Mouse (Mus musculus) MEL (cell line): ENCODE measurements around the gene Ska2. TPM values are rescaled to one million over a fixed set of nuclear protein-coding genes. Genes with fewer than 3 reads are reported as not detected.

Source experiments
- DNase-seq: peaks from one replicate; pipeline ENCODE4 v3.0.0; 2011; ENCODE audit warnings: low read depth, low spot score
- H3K27ac ChIP-seq: 2 replicates; pipeline ENCODE4 v1.5.1; 2012; ENCODE audit warnings: low read depth, mild to moderate bottlenecking, control low read depth, low read length, moderate library complexity; ENCODE audit not compliant: control insufficient read depth
- H3K27me3 ChIP-seq, 2 experiments: fragments of 150-350 bp in 1 of 2; sonication (generic) in 1 of 2; 2 replicates each; pipeline ENCODE4 v1.6.1; 2012; ENCODE audit warnings: low read length in 2 of 2, mild to moderate bottlenecking in 2 of 2, improper control_type of control experiment in 1 of 2, moderate library complexity in 1 of 2; ENCODE audit not compliant: insufficient read depth in 2 of 2, control insufficient read depth in 1 of 2
- H3K36me3 ChIP-seq, 2 experiments: 2 replicates each; pipeline ENCODE4 v1.6.1; 2012 to 2014; ENCODE audit warnings: low read length in 2 of 2, improper control_type of control experiment in 1 of 2, inconsistent platforms in 1 of 2, mild to moderate bottlenecking in 1 of 2; ENCODE audit not compliant: insufficient read depth in 2 of 2, control insufficient read depth in 1 of 2
- H3K4me1 ChIP-seq, 2 experiments: fragments of 150-350 bp in 1 of 2; sonication (generic) in 1 of 2; 2 replicates each; pipeline ENCODE4 v1.6.1; 2012; ENCODE audit warnings: low read length in 2 of 2, improper control_type of control experiment in 1 of 2, mild to moderate bottlenecking in 1 of 2; ENCODE audit not compliant: insufficient read depth in 2 of 2, control insufficient read depth in 1 of 2
- H3K4me3 ChIP-seq, 2 experiments: fragments of 150-350 bp in 1 of 2; sonication (generic) in 1 of 2; 2 replicates each; pipeline ENCODE4 v1.5.1; 2012; ENCODE audit warnings: low read depth in 2 of 2, low read length in 2 of 2, mild to moderate bottlenecking in 2 of 2, moderate library complexity in 2 of 2, control low read depth in 1 of 2, improper control_type of control experiment in 1 of 2; ENCODE audit not compliant: control insufficient read depth in 1 of 2, insufficient read depth in 1 of 2
- H3K79me2 ChIP-seq: 2 replicates; pipeline ENCODE4 v1.6.1; 2012; ENCODE audit warnings: mild to moderate bottlenecking, low read length, moderate library complexity; ENCODE audit not compliant: control insufficient read depth, poor library complexity, insufficient read depth
- H3K9ac ChIP-seq: 2 replicates; pipeline ENCODE4 v1.6.1; 2012; ENCODE audit warnings: low read depth, mild to moderate bottlenecking, control low read depth, low read length, moderate library complexity; ENCODE audit not compliant: control insufficient read depth, poor library complexity, severe bottlenecking
- H3K9me3 ChIP-seq: fragments of 150-350 bp; sonication (generic); replicated peaks from 2 replicates; pipeline ENCODE4 v1.6.1; 2012; ENCODE audit warnings: mild to moderate bottlenecking, low read length, improper control_type of control experiment, moderate library complexity; ENCODE audit not compliant: insufficient read depth
- BHLHE40 ChIP-seq: IDR thresholded peaks from 2 replicates; pipeline ENCODE4 v1.6.1; 2012; ENCODE audit warnings: low read depth, mild to moderate bottlenecking, inconsistent platforms, low read length, improper control_type of control experiment, borderline replicate concordance
- CHD1 ChIP-seq: IDR thresholded peaks from 2 replicates; pipeline ENCODE4 v1.6.1; 2012; ENCODE audit warnings: low read depth, mild to moderate bottlenecking, inconsistent platforms, low read length, improper control_type of control experiment
- CHD2 ChIP-seq: IDR thresholded peaks from 2 replicates; pipeline ENCODE4 v1.6.1; 2011; ENCODE audit warnings: low read length, improper control_type of control experiment
- CTCF ChIP-seq, 3 experiments: IDR thresholded peaks in 2 of 3; conservative IDR thresholded peaks in 1 of 3; 2 replicates each; pipeline ENCODE4 v1.5.1; 2011 to 2012; ENCODE audit warnings: low read length in 3 of 3, low read depth in 2 of 3, mild to moderate bottlenecking in 2 of 3, improper control_type of control experiment in 1 of 3, inconsistent platforms in 1 of 3, mixed read lengths in 1 of 3, moderate library complexity in 1 of 3; ENCODE audit not compliant: control insufficient read depth in 1 of 3, insufficient read depth in 1 of 3, poor library complexity in 1 of 3, severe bottlenecking in 1 of 3
- ELF1 ChIP-seq: IDR thresholded peaks from 2 replicates; pipeline ENCODE4 v1.6.1; 2014; ENCODE audit warnings: low read depth, mild to moderate bottlenecking, inconsistent platforms, low read length, improper control_type of control experiment, moderate library complexity
- EP300 ChIP-seq, 2 experiments: IDR thresholded peaks; 2 replicates each; pipeline ENCODE4 v1.6.1; 2011; ENCODE audit warnings: improper control_type of control experiment in 2 of 2, low read length in 2 of 2, low read depth in 1 of 2, mild to moderate bottlenecking in 1 of 2
- ETS1 ChIP-seq: IDR thresholded peaks from 2 replicates; pipeline ENCODE4 v1.6.1; 2012; ENCODE audit warnings: low read depth, mild to moderate bottlenecking, inconsistent platforms, low read length, improper control_type of control experiment, moderate library complexity
- GATA1 ChIP-seq: IDR thresholded peaks from 2 replicates; pipeline ENCODE4 v1.6.1; 2011; ENCODE audit warnings: low read depth, low read length, improper control_type of control experiment
- HCFC1 ChIP-seq: IDR thresholded peaks from 2 replicates; pipeline ENCODE4 v1.6.1; 2012; ENCODE audit warnings: low read depth, mild to moderate bottlenecking, inconsistent platforms, low read length, improper control_type of control experiment, moderate library complexity
- MAX ChIP-seq: IDR thresholded peaks from 2 replicates; pipeline ENCODE4 v1.6.1; 2011; ENCODE audit warnings: low read length, improper control_type of control experiment
- MAZ ChIP-seq: IDR thresholded peaks from 2 replicates; pipeline ENCODE4 v1.6.1; 2012; ENCODE audit warnings: low read depth, mild to moderate bottlenecking, inconsistent platforms, low read length, improper control_type of control experiment
- MEF2A ChIP-seq: IDR thresholded peaks from 2 replicates; pipeline ENCODE4 v1.6.1; 2014; ENCODE audit warnings: low read depth, mild to moderate bottlenecking, inconsistent platforms, low read length, improper control_type of control experiment; ENCODE audit not compliant: poor library complexity, insufficient replicate concordance, severe bottlenecking; ENCODE audit errors: extremely low read depth
- MYB ChIP-seq: IDR thresholded peaks from 2 replicates; pipeline ENCODE4 v1.6.1; 2011; ENCODE audit warnings: mild to moderate bottlenecking, low read depth, low read length, improper control_type of control experiment
- MYC ChIP-seq: IDR thresholded peaks from 2 replicates; pipeline ENCODE4 v1.6.1; 2011; ENCODE audit warnings: low read depth, mild to moderate bottlenecking, low read length, improper control_type of control experiment, moderate library complexity
- NELFE ChIP-seq: IDR thresholded peaks from 2 replicates; pipeline ENCODE4 v1.6.1; 2011; ENCODE audit warnings: low read depth, low read length, improper control_type of control experiment
- POLR2A ChIP-seq, 2 experiments: IDR thresholded peaks; 2 replicates each; pipeline ENCODE4 v1.6.1; 2011 to 2012; ENCODE audit warnings: low read length in 2 of 2, mild to moderate bottlenecking in 2 of 2, control low read depth in 1 of 2, improper control_type of control experiment in 1 of 2, low read depth in 1 of 2, moderate library complexity in 1 of 2; ENCODE audit not compliant: control insufficient read depth in 1 of 2, insufficient read depth in 1 of 2, poor library complexity in 1 of 2
- POLR2AphosphoS2 ChIP-seq: IDR thresholded peaks from 2 replicates; pipeline ENCODE4 v1.6.1; 2011; ENCODE audit warnings: low read length, improper control_type of control experiment
- POLR2AphosphoS5 ChIP-seq: IDR thresholded peaks from 2 replicates; pipeline ENCODE4 v1.6.1; 2012; ENCODE audit warnings: low read depth, borderline replicate concordance, mild to moderate bottlenecking, inconsistent platforms, low read length, moderate library complexity, mixed read lengths
- RAD21 ChIP-seq: IDR thresholded peaks from 2 replicates; pipeline ENCODE4 v1.6.1; 2011; ENCODE audit warnings: mild to moderate bottlenecking, low read depth, low read length, improper control_type of control experiment
- RCOR1 ChIP-seq: IDR thresholded peaks from 2 replicates; pipeline ENCODE4 v1.6.1; 2012; ENCODE audit warnings: low read depth, mild to moderate bottlenecking, inconsistent platforms, low read length, improper control_type of control experiment
- SIN3A ChIP-seq: IDR thresholded peaks from 2 replicates; pipeline ENCODE4 v1.6.1; 2012; ENCODE audit warnings: low read length, improper control_type of control experiment, inconsistent platforms
- SMC3 ChIP-seq: IDR thresholded peaks from 2 replicates; pipeline ENCODE4 v1.6.1; 2011; ENCODE audit warnings: low read depth, low read length, improper control_type of control experiment
- TAL1 ChIP-seq: IDR thresholded peaks from 2 replicates; pipeline ENCODE4 v1.6.1; 2012; ENCODE audit warnings: mild to moderate bottlenecking, inconsistent platforms, low read length, moderate library complexity, mixed read lengths
- TCF12 ChIP-seq: IDR thresholded peaks from 2 replicates; pipeline ENCODE4 v1.6.1; 2014; ENCODE audit warnings: low read depth, mild to moderate bottlenecking, inconsistent platforms, low read length, improper control_type of control experiment, moderate library complexity
- USF2 ChIP-seq, 2 experiments: IDR thresholded peaks; 2 replicates each; pipeline ENCODE4 v1.6.1; 2011 to 2012; ENCODE audit warnings: improper control_type of control experiment in 2 of 2, low read length in 2 of 2, borderline replicate concordance in 1 of 2, inconsistent platforms in 1 of 2, low read depth in 1 of 2, mild to moderate bottlenecking in 1 of 2; ENCODE audit not compliant: insufficient read depth in 1 of 2
- ZC3H11A ChIP-seq: IDR thresholded peaks from 2 replicates; pipeline ENCODE4 v1.6.1; 2012; ENCODE audit warnings: low read depth, mild to moderate bottlenecking, inconsistent platforms, low read length, improper control_type of control experiment
- ZMIZ1 ChIP-seq: IDR thresholded peaks from 2 replicates; pipeline ENCODE4 v1.6.1; 2012; ENCODE audit warnings: low read depth, mild to moderate bottlenecking, inconsistent platforms, low read length, improper control_type of control experiment, moderate library complexity
- ZNF384 ChIP-seq: IDR thresholded peaks from 2 replicates; pipeline ENCODE4 v1.6.1; 2012; ENCODE audit warnings: low read depth, mild to moderate bottlenecking, inconsistent platforms, low read length, improper control_type of control experiment
- polyA plus RNA-seq, 2 experiments: library from polyadenylated mRNA; stranded (reverse) in 1 of 2; unstranded in 1 of 2; fragments of >175 nt in 1 of 2; fragments of >200 nt in 1 of 2; gene quantifications; 2 replicates each; pipeline versions ENCODE4 v1.2.1 to v1.2.4; 2012; ENCODE audit warnings: low replicate concordance in 2 of 2, low read depth in 1 of 2; ENCODE audit not compliant: insufficient read length in 2 of 2, insufficient read depth in 1 of 2, missing spikeins in 1 of 2
- total RNA-seq: library from RNA; depleted of rRNA; stranded (reverse); fragments of 300-350 nt; gene quantifications from 2 replicates; pipeline ENCODE4 v1.2.3, GENCODE M21; 2012

The Ska2 gene
- total and polyA plus RNA-seq, 3 experiments, result 21.3 to 24.8 TPM; not detected in 1

DNA sequence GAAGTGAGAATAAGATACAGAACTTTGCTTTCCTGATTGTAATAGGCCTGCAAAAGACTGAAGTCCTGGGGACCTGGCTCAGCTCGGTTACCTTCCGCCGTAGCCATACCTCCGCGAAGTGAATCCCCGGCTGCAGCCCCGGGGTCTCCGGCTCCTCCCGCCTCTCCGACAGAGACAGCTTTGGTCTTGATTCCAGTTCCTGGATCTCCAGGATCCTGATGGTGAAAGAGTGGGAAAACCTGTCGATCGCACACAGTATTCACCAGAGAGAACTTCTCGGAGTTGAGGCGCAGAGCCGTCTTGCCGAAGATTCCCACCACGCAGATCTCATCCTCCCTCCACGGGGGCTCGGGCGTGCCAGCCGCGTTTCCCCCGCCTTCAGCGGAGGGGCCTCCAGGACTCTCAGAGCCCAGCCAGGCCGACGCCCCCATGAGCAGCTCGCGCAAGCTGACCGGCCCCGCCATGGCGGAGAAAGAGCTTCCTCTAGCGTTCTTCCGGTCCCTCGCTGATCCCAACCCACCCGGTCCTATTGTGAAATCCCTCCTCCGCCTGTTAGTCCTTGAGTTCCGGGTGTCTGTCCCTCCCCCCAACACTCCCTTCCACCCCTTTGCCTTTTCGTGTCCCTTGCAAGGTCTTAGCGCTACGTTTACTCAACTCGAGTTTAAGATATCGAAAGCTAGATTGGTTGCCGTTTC is 22.6 kb upstream of the Ska2 start, which contains the start of gene Smg8 (continued):
- TF ChIP-seq ZMIZ1, result peak; percentile 60; the same call in 1 of the 2 replicates
- no peak; the same call in 1 of the 2 replicates for TF ChIP-seq MYB
- peak; percentile 97 for TF ChIP-seq HCFC1

DNA sequence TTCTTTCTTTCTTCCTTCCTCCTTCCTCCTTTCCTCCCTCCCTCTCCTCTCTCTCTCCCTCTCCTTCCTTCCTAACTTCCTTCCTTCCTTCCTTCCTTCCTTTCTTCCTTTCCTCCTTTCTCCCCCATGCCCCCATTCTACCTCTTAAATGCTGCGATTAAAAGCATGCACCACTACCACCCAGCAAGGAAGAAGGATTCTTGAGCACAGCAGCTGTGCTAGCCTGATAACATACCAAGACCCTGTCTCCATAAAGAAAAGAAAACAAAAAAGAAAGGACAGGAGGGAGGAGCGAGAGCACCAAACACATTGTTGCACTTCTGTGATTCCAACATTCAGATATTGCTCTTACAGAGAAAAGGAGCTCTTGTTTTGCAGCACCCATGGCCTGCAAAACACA is 21.9 kb upstream of the Ska2 start:
- peak; percentile 80 for DNase-seq
- H3K9me3 ChIP-seq, result no peaks in the 10 kb centered on the region
- H3K36me3 ChIP-seq, result peaks cover 12 to 18% of the 10 kb centered on the region in 2 experiments
- no peak for TF ChIP-seq ELF1
- no peak for TF ChIP-seq HCFC1
- TF ChIP-seq SMC3, result no peak
- TF ChIP-seq MEF2A, result 0 out of 2 replicates have a peak, but pooled peaks have one; percentile 4
- peak; percentile 65 for TF ChIP-seq ETS1
- 0 out of 2 replicates have a peak, but pooled peaks have one; percentile 16 for TF ChIP-seq BHLHE40
- peak; percentile 49; the same call in 1 of the 2 replicates for TF ChIP-seq TCF12
- peak; percentile 45; the same call in 1 of the 2 replicates for TF ChIP-seq GATA1
- TF ChIP-seq ZNF384, result peak; percentile 25
- TF ChIP-seq EP300 (IDR thresholded peaks at IDR 0.05; ENCODE audit: low read depth in 1 of 2, low read length in 2 of 2), result peak in 1 of 2 experiments; percentile 58; a peak in 1 of 4 replicates
- TF ChIP-seq CHD1, result no peak
- no peak for TF ChIP-seq POLR2AphosphoS2
- peak; percentile 89 for TF ChIP-seq TAL1
- no peaks in the 10 kb centered on the region for H3K27me3 ChIP-seq
- H3K9ac ChIP-seq, result peak overlapping the region; percentile 16
- H3K27ac ChIP-seq, result peak overlapping the region; percentile 87
- H3K79me2 ChIP-seq, result peaks cover 32% of the 10 kb centered on the region
- H3K4me1 ChIP-seq, result peaks cover 10 to 16% of the 10 kb centered on the region in 2 experiments; a peak in 3 of 4 replicates
- H3K4me3 ChIP-seq, result peak overlapping the region; percentile 81 to 90

DNA sequence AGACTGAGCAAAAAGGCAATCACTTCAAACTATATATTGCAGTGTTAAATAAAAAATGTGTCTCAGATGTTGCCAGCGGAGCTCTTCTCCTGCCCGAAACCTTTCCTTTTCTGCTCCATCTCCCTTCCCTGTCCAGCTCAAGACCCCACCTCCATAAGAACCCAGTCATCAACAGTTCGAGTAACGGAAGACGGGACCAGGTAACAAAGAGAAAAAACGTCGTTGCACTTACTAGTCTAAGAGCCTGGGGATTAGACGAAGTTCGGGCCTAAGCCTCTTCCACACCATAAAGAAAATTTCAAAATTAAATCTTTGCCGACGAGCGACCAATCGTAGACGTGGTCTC is 652 bp upstream of the Ska2 start, which contains the start of gene Prr11:
TSS of gene Prr11 (minus strand) at position 300 of the 346 bp plus-strand sequence.
- Histone ChIP-seq H3K9ac (peak within 1 kb of the TSS; percentile 89), H3K27me3 (no peaks in the 10 kb centered on the region), H3K4me1 (peaks cover 6 to 7% of the 10 kb centered on the region in 2 experiments; a peak in 3 of 4 replicates), H3K79me2 (peaks cover 31% of the 10 kb centered on the region), H3K27ac (peak within 1 kb of the TSS; percentile 96), H3K4me3 (peak within 1 kb of the TSS; percentile 86 to 91), H3K36me3 (peaks cover 16 to 42% of the 10 kb centered on the region in 2 experiments), H3K9me3 (no peaks in the 10 kb centered on the region)
- DNase-seq, result no peak
- TF ChIP-seq TCF12 (peak; percentile 29; the same call in 1 of the 2 replicates), NELFE (peak; percentile 68), EP300 (IDR thresholded peaks at IDR 0.05; ENCODE audit: low read depth in 1 of 2, low read length in 2 of 2) (no peak), CHD2 (no peak), MYB (no peak), SIN3A (peak; percentile 88), CTCF (IDR thresholded peaks at IDR 0.05 in 2 of 3, conservative IDR thresholded peaks at IDR 0.05 in 1 of 3; ENCODE audit: control insufficient read depth in 1 of 3, insufficient read depth in 1 of 3, low read depth in 2 of 3, low read length in 3 of 3, poor library complexity in 1 of 3, severe bottlenecking in 1 of 3) (no peak), ZC3H11A (no peak), USF2 (IDR thresholded peaks at IDR 0.05; ENCODE audit: borderline replicate concordance in 1 of 2, insufficient read depth in 1 of 2, low read depth in 1 of 2, low read length in 2 of 2) (no peak), POLR2AphosphoS5 (no peak), MAZ (no peak), POLR2AphosphoS2 (no peak), GATA1 (no peak), RCOR1 (peak; percentile 47; the same call in 1 of the 2 replicates), MYC (peak; percentile 67), RAD21 (no peak), POLR2A (IDR thresholded peaks at IDR 0.05; ENCODE audit: control insufficient read depth in 1 of 2, insufficient read depth in 1 of 2, low read depth in 1 of 2, low read length in 2 of 2, poor library complexity in 1 of 2) (peak in 1 of 2 experiments; percentile 36; a peak in 2 of 4 replicates), MAX (peak; percentile 19; the same call in 1 of the 2 replicates)
